ENCODE assay signal across 8 mouse cellular contexts in the genomic region with DNA sequence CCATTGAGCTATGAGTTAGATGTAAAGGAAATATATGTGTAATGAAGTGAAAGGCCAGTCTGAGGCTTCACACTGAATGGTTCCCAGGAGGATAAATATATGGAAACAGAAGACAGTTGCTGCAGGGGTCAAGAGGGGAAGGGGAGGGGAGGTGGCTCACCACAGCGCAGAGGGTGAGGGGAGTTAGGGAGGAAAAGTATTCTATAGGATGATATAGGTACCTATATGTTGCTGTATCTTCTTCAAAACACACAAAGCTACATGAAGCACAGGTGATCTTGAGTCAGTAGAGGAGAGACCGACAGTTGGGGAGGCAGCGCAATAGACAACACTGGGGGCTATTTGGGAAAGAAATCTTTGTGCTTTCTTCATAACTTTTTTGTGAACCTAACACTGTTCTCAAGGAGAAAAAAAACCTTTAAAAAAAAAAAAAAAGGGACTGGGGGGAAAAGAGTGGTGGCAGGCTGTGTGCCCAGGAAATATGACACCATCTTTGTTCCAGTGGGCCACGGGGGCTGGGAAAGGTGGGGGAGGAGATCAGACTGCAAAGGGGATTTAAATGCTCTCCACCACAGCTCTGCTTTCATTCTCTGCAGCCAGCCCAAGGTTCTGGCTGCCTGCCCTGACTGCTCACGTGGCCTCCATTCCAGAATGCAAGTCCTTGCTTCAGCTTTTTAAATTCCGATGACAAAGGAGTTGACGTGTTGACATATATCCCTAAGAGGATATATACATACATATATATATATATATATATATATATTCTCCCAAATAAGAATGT.
A peak's percentile ranks its signal among the peaks of the same experiment; 100 is the strongest.
DNase-seq lines count a peak whose midpoint lies in the region; ATAC-seq and TF ChIP-seq lines count a peak whose summit lies in the region.

No protein-coding gene starts in this region.

- H3K4me1 ChIP-seq in forebrain, postnatal 0 days (ENCODE audit: insufficient read depth) = 0 out of 2 replicates have a peak, but pooled peaks cover 3% of the 10 kb centered on the region
- peaks cover 24% of the 10 kb centered on the region for H3K4me1 ChIP-seq in hindbrain, embryonic 13.5 days (replicated peaks)
- H3K4me1 ChIP-seq in midbrain, postnatal 0 days (ENCODE audit: insufficient read depth, low read length) = peaks cover 8% of the 10 kb centered on the region; the same call in 1 of the 2 replicates

- H3K36me3 ChIP-seq in forebrain, postnatal 0 days (ENCODE audit: insufficient read depth) = no peaks in the 10 kb centered on the region
- no peaks in the 10 kb centered on the region for H3K36me3 ChIP-seq in hindbrain, embryonic 13.5 days
- no peaks in the 10 kb centered on the region for H3K36me3 ChIP-seq in midbrain, postnatal 0 days (ENCODE audit: insufficient read depth, low read length)

- DNase-seq in 3T3-L1 (ENCODE audit: low read depth, low spot score) = peak; percentile 87
- DNase-seq in adrenal gland, adult 8-10 months = peak; percentile 25
- DNase-seq in forebrain, postnatal 0 days = peak; percentile 64
- peak; percentile 68 for DNase-seq in left cerebral cortex, postnatal 4 days
- peak; percentile 72 for DNase-seq in midbrain, postnatal 0 days (ENCODE audit: low spot score)
- no peak for DNase-seq in thymus, postnatal 4 days
- DNase-seq in cerebellum, adult 8-10 months = no peak

- no peaks in the 10 kb centered on the region for H3K27me3 ChIP-seq in forebrain, postnatal 0 days (ENCODE audit: insufficient read depth, low read length)
- H3K27me3 ChIP-seq in hindbrain, embryonic 13.5 days = no peaks in the 10 kb centered on the region
- no peaks in the 10 kb centered on the region for H3K27me3 ChIP-seq in midbrain, postnatal 0 days (ENCODE audit: insufficient read depth, low read length)

- intact Hi-C loops in left cerebral cortex, postnatal 4 days (cut with DNase I) = no loop called here

- 9% methylated on average over 7 of the region's 7 CpGs for WGBS in forebrain, postnatal 0 days
- WGBS in hindbrain, embryonic 13.5 days = 24% methylated on average over 7 of the region's 7 CpGs
- WGBS in midbrain, postnatal 0 days = 23% methylated on average over 7 of the region's 7 CpGs

- no peak overlapping the region for H3K4me3 ChIP-seq in forebrain, postnatal 0 days (ENCODE audit: low read depth, low read length)
- no peak overlapping the region for H3K4me3 ChIP-seq in hindbrain, embryonic 13.5 days
- no peak overlapping the region for H3K4me3 ChIP-seq in midbrain, postnatal 0 days (ENCODE audit: low read depth, low read length)

- TF ChIP-seq CTCF in forebrain, postnatal 0 days (IDR thresholded peaks at IDR 0.05; ENCODE audit: low read depth) = no peak
- TF ChIP-seq CTCF in midbrain, postnatal 0 days (IDR thresholded peaks at IDR 0.05) = no peak

- no peak overlapping the region for H3K27ac ChIP-seq in forebrain, postnatal 0 days (ENCODE audit: low read depth, low read length)
- H3K27ac ChIP-seq in hindbrain, embryonic 13.5 days = peak overlapping the region; percentile 64
- no peak overlapping the region for H3K27ac ChIP-seq in midbrain, postnatal 0 days (ENCODE audit: low read depth, low read length)

- H3K9ac ChIP-seq in forebrain, postnatal 0 days = no peak overlapping the region
- H3K9ac ChIP-seq in hindbrain, embryonic 13.5 days = no peak overlapping the region
- no peak overlapping the region for H3K9ac ChIP-seq in midbrain, postnatal 0 days (replicated peaks; ENCODE audit: low read length, poor library complexity, severe bottlenecking)

- H3K4me2 ChIP-seq in forebrain, postnatal 0 days (ENCODE audit: low read depth) = no peak overlapping the region; the same call in 1 of the 2 replicates
- H3K4me2 ChIP-seq in hindbrain, embryonic 13.5 days = 0 out of 2 replicates have a peak overlapping the region, but pooled peaks have one; percentile 5
- no peak overlapping the region for H3K4me2 ChIP-seq in midbrain, postnatal 0 days (ENCODE audit: low read depth, low read length, poor library complexity, severe bottlenecking)

- peak; percentile 69 for ATAC-seq in forebrain, postnatal 0 days
- peak; percentile 76 for ATAC-seq in hindbrain, embryonic 13.5 days (ENCODE audit: low FRiP score)
- no peak for ATAC-seq in midbrain, postnatal 0 days (ENCODE audit: low FRiP score)

- H3K9me3 ChIP-seq in forebrain, postnatal 0 days (ENCODE audit: low read length) = no peaks in the 10 kb centered on the region
- H3K9me3 ChIP-seq in hindbrain, embryonic 13.5 days = no peaks in the 10 kb centered on the region
- H3K9me3 ChIP-seq in midbrain, postnatal 0 days (ENCODE audit: low read length) = no peaks in the 10 kb centered on the region

Comparison
In these comparisons a context has a peak if more than half of its experiments do, and no peak if none do; other contexts are left out.
1. DNase-seq: peak in 3T3-L1 (single experiment), adrenal gland, adult 8-10 months (single experiment), forebrain, postnatal 0 days (single experiment), left cerebral cortex, postnatal 4 days (single experiment) and midbrain, postnatal 0 days (single experiment); none in thymus, postnatal 4 days (single experiment) and cerebellum, adult 8-10 months (single experiment).